Mouse (Mus musculus) activated CD4-positive, CD25-positive, alpha-beta regulatory T cell, adult 9 weeks (primary cell): Measurements from ENCODE around the gene Exoc3l2. TPM values are rescaled to one million over a fixed set of nuclear protein-coding genes. Genes with fewer than 3 reads are reported as not detected.

Source experiments
- polyA plus RNA-seq: library from polyadenylated mRNA; unstranded; fragments of 100-300 nt; shearing (Covaris generic); gene quantifications from one replicate; pipeline ENCODE4 v1.2.1, GENCODE M21; 2017

The Exoc3l2 gene
- not detected for polyA plus RNA-seq

GRCm38 (mm10) chr7:19462884-19463381 is at the start of gene Exoc3l2:
Gene Exoc3l2 (plus strand): TSS chr7:19463331.

GRCm38 (mm10) chr7:19458591-19459111 is 4.5 kb upstream of the Exoc3l2 start, which contains the start of gene Mark4:
Gene Mark4 (minus strand): TSS chr7:19458821.

GRCm38 (mm10) chr7:19508150-19508923 is 45.2 kb downstream of the Exoc3l2 start, which contains the start of the genes Bloc1s3 and Trappc6a:
Gene Bloc1s3 (minus strand): TSS chr7:19508367.
Gene Trappc6a (plus strand): TSS chr7:19508395.

GRCm38 (mm10) chr7:19517652-19518365 is 54.7 kb downstream of the Exoc3l2 start, which contains the start of gene Nkpd1:
Gene Nkpd1 (plus strand): TSS chr7:19517838.

Other genes starting within 250 kb of the Exoc3l2 start
- gene Opa3, start 235.0 kb upstream of the Exoc3l2 start, polyA plus RNA-seq: 25.4 TPM
- gene Vasp, start 191.5 kb upstream of the Exoc3l2 start, polyA plus RNA-seq: 333 TPM
- gene Ppm1n, start 183.3 kb upstream of the Exoc3l2 start, polyA plus RNA-seq: 2.8 TPM
- not detected for gene Rtn2, start 180.7 kb upstream of the Exoc3l2 start, polyA plus RNA-seq
- gene Fosb, start 153.3 kb upstream of the Exoc3l2 start, polyA plus RNA-seq: 0.78 TPM
- gene Ercc1, start 118.6 kb upstream of the Exoc3l2 start, polyA plus RNA-seq: 86.2 TPM
- 13.9 TPM for gene Cd3eap, start 103.8 kb upstream of the Exoc3l2 start, polyA plus RNA-seq
- 0.20 TPM for gene Ppp1r13l, start 103.6 kb upstream of the Exoc3l2 start, polyA plus RNA-seq
- gene Ercc2, start 81.3 kb upstream of the Exoc3l2 start, polyA plus RNA-seq: 9.9 TPM
- gene Klc3, start 59.2 kb upstream of the Exoc3l2 start, polyA plus RNA-seq: 17.0 TPM
- gene Ckm, start 58.6 kb upstream of the Exoc3l2 start, polyA plus RNA-seq: not detected
- 2.0 TPM for gene Mark4, start 4.5 kb upstream of the Exoc3l2 start, polyA plus RNA-seq
- gene Bloc1s3, start 45.0 kb downstream of the Exoc3l2 start, polyA plus RNA-seq: 0.28 TPM
- gene Trappc6a, start 45.1 kb downstream of the Exoc3l2 start, polyA plus RNA-seq: 115 TPM
- not detected for gene Nkpd1, start 54.5 kb downstream of the Exoc3l2 start, polyA plus RNA-seq
- gene Ppp1r37, start 99.7 kb downstream of the Exoc3l2 start, polyA plus RNA-seq: 4.3 TPM
- 1.6 TPM for gene Zfp296, start 114.0 kb downstream of the Exoc3l2 start, polyA plus RNA-seq
- gene Gemin7, start 114.3 kb downstream of the Exoc3l2 start, polyA plus RNA-seq: 95.3 TPM
- 15.3 TPM for gene Clasrp, start 141.2 kb downstream of the Exoc3l2 start, polyA plus RNA-seq
- 24.3 TPM for gene Relb, start 166.1 kb downstream of the Exoc3l2 start, polyA plus RNA-seq
- gene Clptm1, start 201.7 kb downstream of the Exoc3l2 start, polyA plus RNA-seq: 150 TPM
- not detected for gene Apoc2, start 214.6 kb downstream of the Exoc3l2 start, polyA plus RNA-seq
- gene Gm44805, start 218.1 kb downstream of the Exoc3l2 start, polyA plus RNA-seq: not detected
- 0.54 TPM for gene Apoc4, start 218.1 kb downstream of the Exoc3l2 start, polyA plus RNA-seq
- gene Apoc1, start 229.3 kb downstream of the Exoc3l2 start, polyA plus RNA-seq: 1.8 TPM
- gene Apoe, start 235.9 kb downstream of the Exoc3l2 start, polyA plus RNA-seq: 19.9 TPM